8 mouse cellular contexts compared by ENCODE assay signal in genomic region chr9:118488138-118488895, GRCm38 (mm10). TPM values are rescaled to one million over a fixed set of nuclear protein-coding genes. Genes with fewer than 3 reads are reported as not detected.
DNase-seq lines count a peak whose midpoint lies in the region; ATAC-seq lines count a peak whose summit lies in the region.

No protein-coding gene starts in this region.

- peak overlapping the region; percentile 48 for H3K27ac ChIP-seq in forebrain, embryonic 15.5 days (replicated peaks)
- H3K27ac ChIP-seq in intestine, embryonic 15.5 days, result no peak overlapping the region
- H3K27ac ChIP-seq in liver, embryonic 16.5 days (ENCODE audit: low read length), result no peak overlapping the region

- H3K4me1 ChIP-seq in forebrain, embryonic 15.5 days, result peaks cover 38% of the 10 kb centered on the region
- peaks cover 21% of the 10 kb centered on the region for H3K4me1 ChIP-seq in intestine, embryonic 15.5 days (replicated peaks)
- no peaks in the 10 kb centered on the region; the same call in 1 of the 2 replicates for H3K4me1 ChIP-seq in liver, embryonic 16.5 days (ENCODE audit: control insufficient read depth, low read depth, low read length)

- peaks cover 47% of the 10 kb centered on the region for H3K27me3 ChIP-seq in forebrain, embryonic 15.5 days
- peaks cover 43% of the 10 kb centered on the region for H3K27me3 ChIP-seq in intestine, embryonic 15.5 days (replicated peaks)
- H3K27me3 ChIP-seq in liver, embryonic 16.5 days (ENCODE audit: control insufficient read depth, insufficient read depth, low read depth, low read length), result peaks cover 73% of the 10 kb centered on the region

- H3K9ac ChIP-seq in forebrain, embryonic 15.5 days (replicated peaks), result peak overlapping the region; percentile 13; the same call in 1 of the 2 replicates
- no peak overlapping the region; the same call in 1 of the 2 replicates for H3K9ac ChIP-seq in intestine, embryonic 15.5 days
- H3K9ac ChIP-seq in liver, embryonic 16.5 days (ENCODE audit: low read depth, low read length), result no peak overlapping the region

- WGBS in forebrain, embryonic 15.5 days, result 1% methylated on average over 28 of the region's 28 CpGs
- 0% methylated on average over 28 of the region's 28 CpGs for WGBS in intestine, embryonic 15.5 days
- WGBS in liver, embryonic 16.5 days (ENCODE audit: insufficient replicate concordance), result 1% methylated on average over 28 of the region's 28 CpGs

- DNase-seq in ovary, postnatal 14 days (ENCODE audit: low spot score), result peak; percentile 18
- DNase-seq in ovary, adult 18-20 months (ENCODE audit: low spot score), result no peak
- DNase-seq in neural tube, embryonic 10.5 days (ENCODE audit: extremely low spot score, low spot score), result peak; percentile 66
- DNase-seq in layer of hippocampus, adult 9-11 months, result no peak

- no peaks in the 10 kb centered on the region for H3K36me3 ChIP-seq in forebrain, embryonic 15.5 days
- no peaks in the 10 kb centered on the region for H3K36me3 ChIP-seq in intestine, embryonic 15.5 days
- H3K36me3 ChIP-seq in liver, embryonic 16.5 days (ENCODE audit: control insufficient read depth, insufficient read depth), result no peaks in the 10 kb centered on the region

- H3K4me3 ChIP-seq in forebrain, embryonic 15.5 days, result peak overlapping the region; percentile 31
- H3K4me3 ChIP-seq in intestine, embryonic 15.5 days (replicated peaks), result peak overlapping the region; percentile 34
- peak overlapping the region; percentile 44 for H3K4me3 ChIP-seq in liver, embryonic 16.5 days (ENCODE audit: low read depth, low read length)

- H3K4me2 ChIP-seq in forebrain, embryonic 15.5 days (replicated peaks), result peak overlapping the region; percentile 62
- peak overlapping the region; percentile 77 for H3K4me2 ChIP-seq in intestine, embryonic 15.5 days (replicated peaks)
- peak overlapping the region; percentile 56 for H3K4me2 ChIP-seq in liver, embryonic 16.5 days (ENCODE audit: low read depth, low read length)

- peak; percentile 74 for ATAC-seq in cerebellum, adult (ENCODE audit: insufficient number of reproducible peaks, low FRiP score, low TSS enrichment)
- ATAC-seq in forebrain, embryonic 15.5 days (replicated peaks), result no peak
- 0 out of 2 replicates have a peak, but pooled peaks have one; percentile 50 for ATAC-seq in intestine, embryonic 15.5 days
- no peak for ATAC-seq in liver, embryonic 16.5 days (ENCODE audit: low read depth)

- H3K9me3 ChIP-seq in forebrain, embryonic 15.5 days, result no peaks in the 10 kb centered on the region
- no peaks in the 10 kb centered on the region for H3K9me3 ChIP-seq in intestine, embryonic 15.5 days
- H3K9me3 ChIP-seq in liver, embryonic 16.5 days (replicated peaks; ENCODE audit: control insufficient read depth, low read length), result no peaks in the 10 kb centered on the region

RNA-seq across cellular contexts. Expression of gene Eomes, which starts 10.3 kb away (rescaled TPM):
- polyA plus RNA-seq in forebrain, embryonic 15.5 days (2015; fragmentation: Nextera tagmentation; extraction: Ambion mirVana), result 28.3 and 33.9 TPM in 2 replicates
- 0.13 and 0.18 TPM in 2 replicates for polyA plus RNA-seq in intestine, embryonic 15.5 days (2015; fragmentation: Nextera tagmentation; extraction: Ambion mirVana)
- polyA plus RNA-seq in liver, embryonic 16.5 days (2015; fragmentation: Nextera tagmentation; extraction: Ambion mirVana), result 0.06 TPM in 1 of 2 replicates, not detected in the other

RNA-seq across cellular contexts. Expression of gene Golga4, which starts 17.8 kb away (rescaled TPM):
- 53.4 and 59.3 TPM in 2 replicates for polyA plus RNA-seq in forebrain, embryonic 15.5 days (2015; fragmentation: Nextera tagmentation; extraction: Ambion mirVana)
- 59.5 and 61.6 TPM in 2 replicates for polyA plus RNA-seq in intestine, embryonic 15.5 days (2015; fragmentation: Nextera tagmentation; extraction: Ambion mirVana)
- 13.3 and 13.7 TPM in 2 replicates for polyA plus RNA-seq in liver, embryonic 16.5 days (2015; fragmentation: Nextera tagmentation; extraction: Ambion mirVana)

Comparison
In these comparisons a context has a peak if more than half of its experiments do, and no peak if none do; other contexts are left out.
1. DNase-seq: peak in ovary, postnatal 14 days (single experiment) and neural tube, embryonic 10.5 days (single experiment); none in ovary, adult 18-20 months (single experiment) and layer of hippocampus, adult 9-11 months (single experiment).
2. ATAC-seq: peak in cerebellum, adult (single experiment) and intestine, embryonic 15.5 days (single experiment); none in forebrain, embryonic 15.5 days (single experiment) and liver, embryonic 16.5 days (single experiment).
3. RNA of gene Eomes, which starts 10.3 kb away (polyA plus RNA-seq): 28.3 to 33.9 TPM in forebrain, embryonic 15.5 days; 0.13 to 0.18 TPM in intestine, embryonic 15.5 days and 0.06 TPM in liver, embryonic 16.5 days; every median in the first group is over 10 times any median in the second.
4. Peak in every context shown above with its lines, with median percentiles within 50 percentile points of each other: H3K4me2 ChIP-seq and H3K4me3 ChIP-seq.